Mouse (Mus musculus) thymus, postnatal 10 days (tissue): Measurements from ENCODE around the gene Rbm44.
A peak's percentile ranks its signal among the peaks of the same experiment; 100 is the strongest.

ENCODE experiments used
- DNase-seq, 2 experiments: peaks; one replicate each; pipeline ENCODE4 v3.0.0; 2021; ENCODE audit warnings: low spot score in 2 of 2

Rbm44 gene

DNA sequence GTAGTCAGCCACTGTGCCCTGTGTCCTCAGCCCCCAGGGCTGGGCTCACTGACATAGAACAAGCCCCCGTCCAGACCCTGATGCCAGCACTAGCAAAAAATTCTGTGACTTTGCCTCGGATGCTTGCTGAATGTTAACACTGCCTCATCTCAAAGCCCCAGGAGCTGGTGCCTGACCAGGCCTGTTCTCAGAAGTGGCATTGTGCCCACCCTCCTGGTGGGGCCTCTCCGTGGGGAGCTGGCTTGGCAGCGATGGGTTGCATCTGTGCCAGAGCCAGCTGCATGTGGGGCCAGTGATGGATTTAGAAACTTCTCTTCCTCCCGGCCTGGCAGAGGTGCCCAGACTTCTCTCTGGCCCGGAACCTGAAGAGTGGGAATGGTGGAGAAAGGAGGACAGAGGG lies 64.9 kb downstream of the Rbm44 start:
- no peak for DNase-seq

DNA sequence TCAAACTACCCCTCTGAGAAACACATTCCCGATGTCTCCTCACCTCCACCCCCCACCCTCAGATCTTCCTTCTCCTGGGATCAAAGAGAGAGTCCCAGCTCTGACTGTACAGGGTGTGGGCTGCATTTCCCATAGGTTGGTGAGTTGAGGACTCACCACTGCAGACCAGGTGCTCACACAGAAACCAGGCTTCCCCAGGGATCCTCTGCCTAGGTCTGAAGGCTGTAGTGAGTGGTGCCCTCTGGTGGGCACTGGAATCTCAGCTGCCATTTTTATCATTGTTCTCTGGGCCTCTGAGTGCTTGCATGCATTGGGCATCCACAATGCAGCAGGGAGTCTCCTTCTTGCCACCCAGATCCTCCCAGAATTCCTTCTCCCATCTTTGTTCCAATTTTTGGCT lies 66.2 kb downstream of the Rbm44 start:
- DNase-seq: peak; percentile 63 to 77

DNA sequence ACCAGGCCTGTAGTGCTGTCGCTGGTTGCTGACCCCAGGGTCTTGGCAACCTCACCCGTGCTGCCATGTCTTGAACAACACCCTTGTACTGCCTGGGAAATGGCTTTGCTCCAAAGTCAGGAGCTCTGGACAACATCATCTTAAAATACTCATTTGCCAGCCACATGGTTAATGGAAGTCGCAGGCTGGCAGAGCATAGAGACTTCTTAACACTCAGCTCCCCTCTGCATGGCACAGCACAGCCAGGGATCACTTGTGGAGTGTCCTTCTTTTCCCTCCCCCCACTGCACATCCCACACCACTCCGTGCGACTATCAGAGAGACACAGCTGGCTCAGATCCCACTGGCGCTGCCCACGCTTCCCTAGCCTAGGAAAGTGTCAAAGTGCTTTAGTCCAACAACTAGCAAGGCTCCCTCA lies 66.7 kb downstream of the Rbm44 start:
- DNase-seq: no peak

DNA sequence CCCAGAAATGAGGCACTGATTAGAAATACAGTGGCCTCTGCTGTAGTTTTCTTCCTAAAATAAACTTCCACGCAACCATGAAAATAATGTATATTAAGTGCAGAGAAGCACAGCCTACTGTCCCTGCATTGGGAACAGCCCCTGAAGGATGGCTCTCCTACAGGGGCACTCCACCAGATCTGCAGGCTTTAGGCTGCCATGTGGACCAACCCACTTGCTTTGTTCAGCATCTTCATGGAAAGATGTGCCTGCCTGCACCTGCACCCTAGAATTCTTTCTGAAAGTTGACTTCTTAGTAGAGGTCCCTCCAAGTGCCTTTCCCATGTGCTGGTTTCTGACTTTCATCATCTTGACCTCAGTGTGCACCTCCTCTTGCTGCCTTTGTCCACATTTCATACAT lies 70.4 kb downstream of the Rbm44 start:
- DNase-seq: no peak

DNA sequence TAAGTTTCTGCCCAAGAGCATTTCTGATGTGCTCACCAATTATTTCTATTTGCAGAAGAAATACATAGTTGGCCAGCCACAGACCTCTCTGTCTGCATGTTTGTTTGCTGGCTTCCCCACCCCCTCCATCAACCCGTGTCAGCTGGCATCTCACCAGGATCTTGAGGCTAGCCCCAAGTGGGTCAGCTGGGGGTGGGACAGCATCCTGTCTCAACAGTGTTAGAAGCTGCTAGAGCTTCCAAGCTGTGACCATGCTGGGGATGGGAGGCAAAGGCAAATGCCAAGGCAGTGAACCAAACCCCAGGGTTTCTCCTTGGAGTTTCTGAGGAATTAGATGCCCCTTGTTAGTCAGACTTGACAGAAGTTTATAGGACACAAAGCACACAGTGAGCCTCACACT lies 71.1 kb downstream of the Rbm44 start:
- DNase-seq: no peak

DNA sequence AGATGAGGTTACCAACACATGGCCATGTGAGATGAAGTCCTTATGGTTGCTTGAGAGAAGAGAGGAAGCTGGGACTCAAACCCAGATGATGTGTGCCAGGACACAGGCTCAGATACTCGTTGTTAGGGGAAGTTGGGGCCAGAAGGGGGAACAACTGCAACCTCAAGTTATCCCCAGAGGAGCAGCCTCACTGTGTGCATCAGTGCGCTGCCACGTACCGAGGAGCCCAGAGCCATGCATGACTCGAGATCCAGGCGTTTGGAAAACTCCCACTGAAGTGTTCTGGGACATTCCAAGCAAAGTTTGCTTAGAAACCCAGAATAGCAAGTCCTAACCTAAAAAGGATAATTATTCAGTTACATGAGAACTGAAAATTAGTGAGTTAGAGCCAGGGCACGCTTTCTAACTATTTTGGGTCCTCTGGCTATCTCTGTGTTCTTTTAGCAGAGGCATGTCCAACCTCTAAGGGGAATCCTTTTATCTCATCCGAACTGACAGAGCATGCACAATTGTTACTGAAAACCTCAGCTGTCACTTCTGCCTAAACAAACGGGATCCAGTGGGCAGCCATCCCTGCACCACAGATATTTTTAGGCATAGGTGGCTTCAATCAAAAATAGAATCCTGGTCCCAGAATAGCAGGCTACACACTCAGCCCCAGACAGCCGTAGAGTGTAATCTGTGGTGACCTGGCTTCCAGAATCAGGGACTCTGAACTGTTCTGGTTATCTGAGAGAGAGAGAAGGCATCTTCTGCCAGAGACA lies 71.8 kb downstream of the Rbm44 start:
- DNase-seq: no peak

DNA sequence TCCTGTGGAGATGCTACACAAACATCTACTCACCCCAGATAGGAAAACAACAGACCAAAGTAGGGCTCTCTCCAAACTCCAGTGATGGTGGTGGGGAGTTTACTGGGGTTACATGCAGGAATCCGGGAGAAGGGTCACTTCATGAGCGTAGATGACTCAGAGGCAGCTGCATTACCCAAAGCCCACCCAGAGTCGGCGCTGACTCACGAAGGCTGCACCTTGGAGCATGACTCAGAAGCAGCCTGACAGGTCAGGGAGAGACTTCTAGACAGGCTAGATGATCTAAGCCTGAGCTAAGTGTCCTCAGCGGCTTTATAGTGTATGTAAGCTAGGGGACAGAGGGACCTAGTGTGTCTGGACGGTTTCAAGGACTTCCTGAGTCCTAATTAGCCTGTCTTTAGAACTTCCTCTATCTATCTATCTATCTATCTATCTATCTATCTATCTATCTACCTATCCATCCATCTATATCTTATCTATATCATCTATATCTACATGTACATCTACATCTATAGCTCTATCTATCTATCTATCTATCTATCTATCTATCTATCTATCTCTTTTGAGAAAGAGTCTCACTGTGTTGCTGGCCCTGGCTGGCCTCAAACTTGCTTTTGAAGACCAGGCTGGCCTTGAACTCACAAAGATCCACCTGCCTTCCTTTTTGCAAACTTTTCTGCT lies 74.9 kb downstream of the Rbm44 start:
- DNase-seq: no peak

DNA sequence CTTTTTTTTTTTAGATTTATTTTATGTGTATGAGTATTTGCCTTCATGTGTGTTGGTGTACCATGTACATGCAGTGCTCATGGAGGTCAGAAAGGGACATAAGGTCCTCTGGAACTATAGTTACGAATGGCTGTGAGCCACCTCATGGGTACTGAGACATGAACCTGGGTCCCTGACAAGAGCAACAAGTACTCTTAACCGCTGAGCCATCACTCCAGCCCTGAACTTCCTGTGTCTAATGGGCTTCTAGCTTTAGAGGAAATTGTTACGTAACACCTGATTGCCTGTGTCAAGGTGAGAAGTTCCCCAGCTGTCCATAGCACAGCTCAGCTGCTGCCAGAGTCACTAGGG lies 75.4 kb downstream of the Rbm44 start:
- no peak for DNase-seq
